Mouse (Mus musculus): ENCODE results near the gene Trmo. TPM values are rescaled to one million over a fixed set of nuclear protein-coding genes. Genes with fewer than 3 reads are reported as not detected.

The Trmo gene
- polyA plus RNA-seq, 1 experiment from 2014 or later, result 9.4 TPM

GRCm38 (mm10) chr4:46394388-46394787, 5.2 kb upstream of the Trmo start:
- Histone ChIP-seq H3K4me1 (ENCODE audit: insufficient read depth) (no peaks in the 10 kb centered on the region), H3K4me3 (ENCODE audit: low read depth, low read length) (no peak overlapping the region), H3K36me3 (ENCODE audit: insufficient read depth) (no peaks in the 10 kb centered on the region), H3K27me3 (ENCODE audit: insufficient read depth, low read length) (no peaks in the 10 kb centered on the region), H3K27ac (ENCODE audit: low read depth) (no peak overlapping the region), H3K9me3 (ENCODE audit: low read depth, low read length) (no peaks in the 10 kb centered on the region), H3K9ac (no peak overlapping the region), H3K4me2 (no peak overlapping the region)
- 74% methylated on average over 2 of the region's 2 CpGs for WGBS
- TF ChIP-seq CTCF (IDR thresholded peaks at IDR 0.05; ENCODE audit: low read depth), result no peak
- DNase-seq, result no peak
- ATAC-seq (ENCODE audit: insufficient read depth), result no peak

DNA sequence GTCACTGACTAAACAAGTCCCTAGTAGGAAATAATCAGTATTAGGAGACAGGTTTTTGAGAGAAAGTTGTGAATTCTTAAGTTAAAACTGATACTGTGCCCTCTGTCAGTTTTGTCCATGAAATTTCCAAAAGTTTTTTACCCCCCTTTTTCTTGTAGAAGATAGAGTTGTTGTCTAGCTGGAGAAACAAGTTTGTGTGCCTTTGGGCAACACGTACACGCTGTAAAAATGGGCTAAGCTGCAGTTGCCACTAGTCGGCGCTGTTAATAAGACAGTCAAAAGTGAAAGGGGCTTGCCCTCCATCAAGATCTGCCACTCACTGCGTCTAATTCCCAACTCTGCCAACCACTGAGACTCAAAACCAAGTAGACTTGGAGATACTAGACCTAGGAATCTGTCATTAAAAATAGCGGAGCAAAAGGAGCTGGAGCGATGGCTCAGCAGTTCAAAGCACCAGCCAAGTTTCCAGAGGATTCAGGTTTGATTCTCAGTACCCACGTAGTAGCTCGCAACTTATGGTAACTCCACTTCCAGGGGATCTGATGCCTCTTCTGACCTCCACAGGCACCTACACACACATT, 1.2 kb upstream of the Trmo start:
- Histone ChIP-seq H3K4me3 (ENCODE audit: low read depth, low read length) (peak overlapping the region; percentile 61), H3K4me2 (peak overlapping the region; percentile 68), H3K4me1 (ENCODE audit: insufficient read depth) (no peaks in the 10 kb centered on the region), H3K9me3 (ENCODE audit: low read depth, low read length) (no peaks in the 10 kb centered on the region), H3K27ac (ENCODE audit: low read depth) (peak overlapping the region; percentile 16; the same call in 1 of the 2 replicates), H3K27me3 (ENCODE audit: insufficient read depth, low read length) (no peaks in the 10 kb centered on the region), H3K9ac (peak overlapping the region; percentile 81), H3K36me3 (ENCODE audit: insufficient read depth) (peaks cover 13% of the 10 kb centered on the region)
- TF ChIP-seq CTCF (IDR thresholded peaks at IDR 0.05; ENCODE audit: low read depth), result peak; percentile 89
- peak; percentile 95 for DNase-seq
- no peak for ATAC-seq (ENCODE audit: insufficient read depth)
- WGBS, result 22% methylated on average over 9 of the region's 9 CpGs

GRCm38 (mm10) chr4:46389612-46390341, 540 bp upstream of the Trmo start:
- peak overlapping the region; percentile 81 for H3K9ac ChIP-seq
- no peaks in the 10 kb centered on the region for H3K4me1 ChIP-seq (ENCODE audit: insufficient read depth)
- DNase-seq (peak; percentile 83), ATAC-seq (ENCODE audit: insufficient read depth) (no peak)
- H3K4me3 ChIP-seq (ENCODE audit: low read depth, low read length), result peak overlapping the region; percentile 61
- 2% methylated on average over 24 of the region's 24 CpGs for WGBS
- H3K36me3 ChIP-seq (ENCODE audit: insufficient read depth), result peaks cover 20% of the 10 kb centered on the region
- no peaks in the 10 kb centered on the region for H3K27me3 ChIP-seq (ENCODE audit: insufficient read depth, low read length)
- peak overlapping the region; percentile 68 for H3K4me2 ChIP-seq
- no peak for TF ChIP-seq CTCF (IDR thresholded peaks at IDR 0.05; ENCODE audit: low read depth)
- peak overlapping the region; percentile 92 for H3K27ac ChIP-seq (ENCODE audit: low read depth)
- no peaks in the 10 kb centered on the region for H3K9me3 ChIP-seq (ENCODE audit: low read depth, low read length)

DNA sequence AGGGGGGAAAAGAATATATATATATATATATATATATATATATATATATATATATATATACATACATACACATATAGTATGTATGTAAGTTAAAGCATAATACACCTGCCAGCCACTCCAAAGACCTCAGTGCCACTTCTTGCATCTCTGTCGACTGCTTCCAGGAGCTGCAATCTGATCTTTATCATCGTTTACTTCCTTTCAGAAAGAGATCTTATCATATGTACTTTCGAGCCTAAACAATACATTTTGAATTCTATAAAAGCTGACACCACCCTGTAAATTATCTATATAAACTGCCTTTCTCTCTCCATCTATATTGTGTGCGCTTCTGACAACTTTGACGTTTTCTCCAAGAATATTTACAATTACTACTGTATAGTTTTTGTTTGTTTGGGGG, 681 bp downstream of the Trmo start:
- DNase-seq, result no peak
- peak overlapping the region; percentile 81; the same call in 1 of the 2 replicates for H3K9ac ChIP-seq
- no peak for TF ChIP-seq CTCF (IDR thresholded peaks at IDR 0.05; ENCODE audit: low read depth)
- no peak for ATAC-seq (ENCODE audit: insufficient read depth)
- no peaks in the 10 kb centered on the region for H3K27me3 ChIP-seq (ENCODE audit: insufficient read depth, low read length)
- no peaks in the 10 kb centered on the region for H3K4me1 ChIP-seq (ENCODE audit: insufficient read depth)
- H3K27ac ChIP-seq (ENCODE audit: low read depth), result peak overlapping the region; percentile 92; the same call in 1 of the 2 replicates
- WGBS, result 15% methylated on average over 5 of the region's 5 CpGs
- peak overlapping the region; percentile 68 for H3K4me2 ChIP-seq
- no peaks in the 10 kb centered on the region for H3K9me3 ChIP-seq (ENCODE audit: low read depth, low read length)
- H3K36me3 ChIP-seq (ENCODE audit: insufficient read depth), result peaks cover 29% of the 10 kb centered on the region
- peak overlapping the region; percentile 61 for H3K4me3 ChIP-seq (ENCODE audit: low read depth, low read length)

- Histone ChIP-seq H3K4me1 (ENCODE audit: insufficient read depth) (peaks cover 10% of the 10 kb centered on the region), H3K27ac (ENCODE audit: low read depth) (no peak overlapping the region), H3K4me2 (peak overlapping the region; percentile 62), H3K36me3 (ENCODE audit: insufficient read depth) (peaks cover 15% of the 10 kb centered on the region), H3K4me3 (ENCODE audit: low read depth, low read length) (peak overlapping the region; percentile 28), H3K9me3 (ENCODE audit: low read depth, low read length) (no peaks in the 10 kb centered on the region), H3K27me3 (ENCODE audit: insufficient read depth, low read length) (no peaks in the 10 kb centered on the region), H3K9ac (peak overlapping the region; percentile 27; the same call in 1 of the 2 replicates)
- 18% methylated on average over 22 of the region's 22 CpGs for WGBS
- TF ChIP-seq CTCF (IDR thresholded peaks at IDR 0.05; ENCODE audit: low read depth), result peak; percentile 97
- DNase-seq, result peak; percentile 86
- peak; percentile 32; the same call in 1 of the 2 replicates for ATAC-seq (ENCODE audit: insufficient read depth)
Measured at GRCm38 (mm10) chr4:46374869-46375368, 14.3 kb downstream of the Trmo start.

GRCm38 (mm10) chr4:46374455-46374854, 14.8 kb downstream of the Trmo start:
- H3K27ac ChIP-seq (ENCODE audit: low read depth), result no peak overlapping the region
- H3K9ac ChIP-seq, result no peak overlapping the region
- no peak for ATAC-seq (ENCODE audit: insufficient read depth)
- H3K4me1 ChIP-seq (ENCODE audit: insufficient read depth), result peaks cover 10% of the 10 kb centered on the region
- H3K4me2 ChIP-seq, result peak overlapping the region; percentile 62
- peak; percentile 15 for DNase-seq
- peak overlapping the region; percentile 28; the same call in 1 of the 2 replicates for H3K4me3 ChIP-seq (ENCODE audit: low read depth, low read length)
- TF ChIP-seq CTCF (IDR thresholded peaks at IDR 0.05; ENCODE audit: low read depth), result peak; percentile 48
- WGBS, result 59% methylated on average over 6 of the region's 6 CpGs
- H3K27me3 ChIP-seq (ENCODE audit: insufficient read depth, low read length), result no peaks in the 10 kb centered on the region
- peaks cover 10% of the 10 kb centered on the region for H3K36me3 ChIP-seq (ENCODE audit: insufficient read depth)
- no peaks in the 10 kb centered on the region for H3K9me3 ChIP-seq (ENCODE audit: low read depth, low read length)

DNA sequence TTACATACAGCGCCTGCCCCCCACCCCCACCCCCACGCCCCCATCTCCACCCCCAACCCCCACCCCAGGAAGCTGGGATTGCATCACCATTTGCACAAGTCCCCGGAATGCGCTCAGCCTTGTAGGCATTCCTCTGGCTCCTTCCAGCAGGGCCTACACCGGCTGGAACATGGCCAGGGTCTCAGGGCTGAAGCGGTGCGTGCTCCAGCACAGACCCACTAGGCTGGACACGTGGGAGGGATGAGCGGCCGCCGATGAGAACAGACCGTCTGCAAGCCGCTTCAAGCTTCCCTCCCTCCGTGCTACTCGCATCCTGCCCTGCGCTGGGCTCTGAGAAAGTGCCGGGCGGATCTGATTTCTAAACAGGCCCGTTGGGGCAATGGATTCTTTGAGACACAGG, 18.2 kb downstream of the Trmo start:
- peak overlapping the region; percentile 38 for H3K9ac ChIP-seq
- H3K4me2 ChIP-seq, result peak overlapping the region; percentile 57
- H3K27me3 ChIP-seq (ENCODE audit: insufficient read depth, low read length), result no peaks in the 10 kb centered on the region
- peaks cover 10% of the 10 kb centered on the region for H3K4me1 ChIP-seq (ENCODE audit: insufficient read depth)
- H3K4me3 ChIP-seq (ENCODE audit: low read depth, low read length), result 0 out of 2 replicates have a peak overlapping the region, but pooled peaks have one; percentile 16
- ATAC-seq (ENCODE audit: insufficient read depth), result peak; percentile 96
- WGBS, result 2% methylated on average over 19 of the region's 19 CpGs
- no peak overlapping the region for H3K27ac ChIP-seq (ENCODE audit: low read depth)
- TF ChIP-seq CTCF (IDR thresholded peaks at IDR 0.05; ENCODE audit: low read depth), result no peak
- no peaks in the 10 kb centered on the region for H3K36me3 ChIP-seq (ENCODE audit: insufficient read depth)
- H3K9me3 ChIP-seq (ENCODE audit: low read depth, low read length), result no peaks in the 10 kb centered on the region
- DNase-seq, result peak; percentile 92

All from lung, embryonic 14.5 days (tissue).